Comparison of ENCODE assay signal across 8 mouse cellular contexts in genomic region chr19:41384922-41385508, GRCm38 (mm10). TPM values are rescaled to one million over a fixed set of nuclear protein-coding genes. Genes with fewer than 3 reads are reported as not detected.
DNase-seq lines count a peak whose midpoint lies in the region; ATAC-seq and TF ChIP-seq lines count a peak whose summit lies in the region.

Gene Pik3ap1, minus strand, starts transcription at chr19:41385102.

- no peak for TF ChIP-seq CTCF in CH12.LX (conservative IDR thresholded peaks at IDR 0.05 in 1 of 2, IDR thresholded peaks at IDR 0.05 in 1 of 2; ENCODE audit: low read depth in 2 of 2, low read length in 2 of 2)

- no peak for DNase-seq in CH12.LX (ENCODE audit: extremely low read depth)
- peak; percentile 46 for DNase-seq in T-cell, adult 2 months (ENCODE audit: low spot score)
- DNase-seq in forebrain, embryonic 11.5 days (ENCODE audit: low spot score): peak; percentile 69
- DNase-seq in hindbrain, embryonic 10.5 days (ENCODE audit: low spot score): peak; percentile 46
- DNase-seq in limb, embryonic 14.5 days (ENCODE audit: low spot score): no peak
- no peak for DNase-seq in cerebellum, adult 9-11 months

- H3K9ac ChIP-seq in CH12.LX (ENCODE audit: insufficient read depth, low read depth): peak within 1 kb of the TSS; percentile 75
- peak within 1 kb of the TSS; percentile 39 for H3K9ac ChIP-seq in forebrain, embryonic 11.5 days (ENCODE audit: low read length)
- H3K9ac ChIP-seq in limb, embryonic 14.5 days (ENCODE audit: low read depth, low read length, severe bottlenecking): peak within 1 kb of the TSS; percentile 44
- peak within 1 kb of the TSS; percentile 55 for H3K9ac ChIP-seq in midbrain, embryonic 12.5 days (replicated peaks)
- peak within 1 kb of the TSS; percentile 64 for H3K9ac ChIP-seq in stomach, embryonic 16.5 days (ENCODE audit: low read length)

- peak; percentile 51; the same call in 1 of the 2 replicates for TF ChIP-seq POLR2A in CH12.LX (IDR thresholded peaks at IDR 0.05; ENCODE audit: low read depth, low read length)
- no peak for TF ChIP-seq POLR2A in limb, embryonic 14.5 days (IDR thresholded peaks at IDR 0.05; ENCODE audit: borderline replicate concordance, extremely low read depth, insufficient read depth, insufficient read length)

- H3K4me3 ChIP-seq in CH12.LX (replicated peaks in 1 of 3; ENCODE audit: low read depth in 2 of 3, low read length in 2 of 3, poor library complexity in 1 of 3): peak within 1 kb of the TSS; percentile 74 to 97 (median 80)
- peak within 1 kb of the TSS; percentile 49 for H3K4me3 ChIP-seq in forebrain, embryonic 11.5 days (ENCODE audit: low read depth, low read length)
- H3K4me3 ChIP-seq in hindbrain, embryonic 10.5 days: peak within 1 kb of the TSS; percentile 69
- peak within 1 kb of the TSS; percentile 48 for H3K4me3 ChIP-seq in limb, embryonic 14.5 days (replicated peaks; ENCODE audit: low read length)
- peak within 1 kb of the TSS; percentile 48 for H3K4me3 ChIP-seq in midbrain, embryonic 12.5 days
- peak within 1 kb of the TSS; percentile 50 for H3K4me3 ChIP-seq in stomach, embryonic 16.5 days (replicated peaks; ENCODE audit: low read length)

- H3K4me1 ChIP-seq in CH12.LX (ENCODE audit: control insufficient read depth in 1 of 2, insufficient read depth in 2 of 2): peaks cover 6 to 46% of the 10 kb centered on the region in 2 experiments
- H3K4me1 ChIP-seq in forebrain, embryonic 11.5 days (replicated peaks; ENCODE audit: control insufficient read depth, insufficient read depth, low read length): peaks cover 3% of the 10 kb centered on the region; the same call in 1 of the 2 replicates
- peaks cover 24% of the 10 kb centered on the region for H3K4me1 ChIP-seq in hindbrain, embryonic 10.5 days (replicated peaks)
- peaks cover 5% of the 10 kb centered on the region for H3K4me1 ChIP-seq in limb, embryonic 14.5 days (ENCODE audit: control insufficient read depth, insufficient read depth, low read length)
- peaks cover 10% of the 10 kb centered on the region for H3K4me1 ChIP-seq in midbrain, embryonic 12.5 days
- peaks cover 7% of the 10 kb centered on the region; the same call in 1 of the 2 replicates for H3K4me1 ChIP-seq in stomach, embryonic 16.5 days (ENCODE audit: control insufficient read depth, insufficient read depth, low read length)

- WGBS in forebrain, embryonic 11.5 days: under 1% methylated on average over 39 of the region's 41 CpGs
- WGBS in hindbrain, embryonic 10.5 days: 1% methylated on average over 41 of the region's 41 CpGs
- under 1% methylated on average over 34 of the region's 41 CpGs for WGBS in limb, embryonic 14.5 days
- WGBS in midbrain, embryonic 12.5 days: under 1% methylated on average over 41 of the region's 41 CpGs
- under 1% methylated on average over 41 of the region's 41 CpGs for WGBS in stomach, embryonic 16.5 days

- in situ Hi-C loops in CH12.LX (cut with MboI; ENCODE audit: low pct_ligation_motif_present, low pct_unique_long_range_greater_than_20kb, low sequenced_read_pairs): loop anchor here (5.0 kb wide), 1 partner anchor 68 kb away; no protein-coding TSS in a partner anchor

- H3K79me2 ChIP-seq in CH12.LX (replicated peaks; ENCODE audit: control insufficient read depth, extremely low read depth, insufficient read depth, poor library complexity, severe bottlenecking): peaks cover 14% of the 10 kb centered on the region

- TF ChIP-seq RAD21 in CH12.LX (IDR thresholded peaks at IDR 0.05; ENCODE audit: low read depth, low read length): no peak

- H3K9me3 ChIP-seq in CH12.LX (replicated peaks; ENCODE audit: low read length): no peaks in the 10 kb centered on the region
- H3K9me3 ChIP-seq in forebrain, embryonic 11.5 days (ENCODE audit: control insufficient read depth, low read length): no peaks in the 10 kb centered on the region
- H3K9me3 ChIP-seq in hindbrain, embryonic 10.5 days: no peaks in the 10 kb centered on the region
- no peaks in the 10 kb centered on the region for H3K9me3 ChIP-seq in limb, embryonic 14.5 days (ENCODE audit: control insufficient read depth, low read length)
- H3K9me3 ChIP-seq in midbrain, embryonic 12.5 days: no peaks in the 10 kb centered on the region
- H3K9me3 ChIP-seq in stomach, embryonic 16.5 days (replicated peaks; ENCODE audit: control insufficient read depth, low read length): no peaks in the 10 kb centered on the region

- dilution Hi-C loops in CH12.LX (cut with MboI; ENCODE audit: extremely low pct_ligation_motif_present, extremely low pct_unique_long_range_greater_than_20kb, low sequenced_read_pairs): no loop called here

- peak; percentile 51 for TF ChIP-seq EP300 in CH12.LX (IDR thresholded peaks at IDR 0.05; ENCODE audit: low read length)

- peak within 1 kb of the TSS; percentile 98 for H3K4me2 ChIP-seq in CH12.LX (ENCODE audit: insufficient read depth, low read depth, poor library complexity, severe bottlenecking)
- peak within 1 kb of the TSS; percentile 99 for H3K4me2 ChIP-seq in forebrain, embryonic 11.5 days (ENCODE audit: low read depth, low read length, severe bottlenecking)
- H3K4me2 ChIP-seq in limb, embryonic 14.5 days (replicated peaks; ENCODE audit: low read depth, low read length, severe bottlenecking): peak within 1 kb of the TSS; percentile 95
- H3K4me2 ChIP-seq in midbrain, embryonic 12.5 days (replicated peaks): peak within 1 kb of the TSS; percentile 96
- peak within 1 kb of the TSS; percentile 89 for H3K4me2 ChIP-seq in stomach, embryonic 16.5 days (ENCODE audit: low read depth, low read length)

- no peaks in the 10 kb centered on the region for H3K27me3 ChIP-seq in CH12.LX (replicated peaks)
- H3K27me3 ChIP-seq in forebrain, embryonic 11.5 days (ENCODE audit: control insufficient read depth, insufficient read depth, low read length): peaks cover 2% of the 10 kb centered on the region; the same call in 1 of the 2 replicates
- H3K27me3 ChIP-seq in hindbrain, embryonic 10.5 days (ENCODE audit: insufficient read depth, poor library complexity, severe bottlenecking): peaks cover 32% of the 10 kb centered on the region
- peaks cover 11% of the 10 kb centered on the region for H3K27me3 ChIP-seq in limb, embryonic 14.5 days (ENCODE audit: control insufficient read depth, insufficient read depth, low read length)
- peaks cover 28% of the 10 kb centered on the region for H3K27me3 ChIP-seq in midbrain, embryonic 12.5 days
- no peaks in the 10 kb centered on the region for H3K27me3 ChIP-seq in stomach, embryonic 16.5 days (ENCODE audit: control insufficient read depth, insufficient read depth, low read length)

- no peak for ATAC-seq in forebrain, embryonic 11.5 days (replicated peaks; ENCODE audit: low FRiP score)
- ATAC-seq in limb, embryonic 14.5 days (ENCODE audit: low FRiP score, low read depth): no peak
- ATAC-seq in midbrain, embryonic 12.5 days (ENCODE audit: low FRiP score, low read depth): no peak
- ATAC-seq in stomach, embryonic 16.5 days (ENCODE audit: insufficient read depth, low FRiP score): peak; percentile 56; the same call in 1 of the 2 replicates

- peaks cover 0 to 7% of the 10 kb centered on the region in 2 experiments for H3K36me3 ChIP-seq in CH12.LX (replicated peaks in 1 of 2; ENCODE audit: control insufficient read depth in 1 of 2, insufficient read depth in 1 of 2, low read length in 1 of 2)
- H3K36me3 ChIP-seq in forebrain, embryonic 11.5 days (ENCODE audit: control insufficient read depth, insufficient read depth, low read length): no peaks in the 10 kb centered on the region
- H3K36me3 ChIP-seq in hindbrain, embryonic 10.5 days: no peaks in the 10 kb centered on the region
- no peaks in the 10 kb centered on the region for H3K36me3 ChIP-seq in limb, embryonic 14.5 days (ENCODE audit: control insufficient read depth, insufficient read depth, low read length)
- H3K36me3 ChIP-seq in midbrain, embryonic 12.5 days: no peaks in the 10 kb centered on the region
- H3K36me3 ChIP-seq in stomach, embryonic 16.5 days (ENCODE audit: control insufficient read depth, insufficient read depth, low read length): no peaks in the 10 kb centered on the region

- peak within 1 kb of the TSS; percentile 98 for H3K27ac ChIP-seq in CH12.LX (ENCODE audit: insufficient read depth, low read depth)
- no peak within 1 kb of the TSS for H3K27ac ChIP-seq in forebrain, embryonic 11.5 days (ENCODE audit: low read depth, low read length)
- H3K27ac ChIP-seq in hindbrain, embryonic 10.5 days: peak within 1 kb of the TSS; percentile 81
- H3K27ac ChIP-seq in limb, embryonic 14.5 days (replicated peaks; ENCODE audit: low read depth, low read length): no peak within 1 kb of the TSS
- H3K27ac ChIP-seq in midbrain, embryonic 12.5 days (replicated peaks): no peak within 1 kb of the TSS
- H3K27ac ChIP-seq in stomach, embryonic 16.5 days (ENCODE audit: low read length): no peak within 1 kb of the TSS

TF ChIP-seq in CH12.LX, 34 proteins besides CTCF, POLR2A, EP300 and RAD21 (continues in another document):
- TF ChIP-seq ZC3H11A (IDR thresholded peaks at IDR 0.05; ENCODE audit: low read depth, low read length) (no peak), SMC3 (IDR thresholded peaks at IDR 0.05; ENCODE audit: low read depth, low read length) (no peak), MAX (IDR thresholded peaks at IDR 0.05; ENCODE audit: low read length) (peak; percentile 87), NELFE (IDR thresholded peaks at IDR 0.05; ENCODE audit: low read depth, low read length) (no peak), TCF12 (IDR thresholded peaks at IDR 0.05; ENCODE audit: low read depth, low read length) (no peak; the same call in 1 of the 2 replicates), CHD1 (IDR thresholded peaks at IDR 0.05; ENCODE audit: low read depth, low read length) (no peak), TBP (conservative IDR thresholded peaks at IDR 0.05; ENCODE audit: low read depth, low read length) (no peak), CHD2 (IDR thresholded peaks at IDR 0.05; ENCODE audit: low read length) (peak; percentile 17; the same call in 1 of the 2 replicates), POLR2AphosphoS2 (IDR thresholded peaks at IDR 0.05; ENCODE audit: low read depth, low read length) (no peak), KAT2A (IDR thresholded peaks at IDR 0.05; ENCODE audit: insufficient replicate concordance, low read length) (no peak), ZKSCAN1 (IDR thresholded peaks at IDR 0.05; ENCODE audit: borderline replicate concordance, low read depth, low read length) (no peak), JUN (IDR thresholded peaks at IDR 0.05; ENCODE audit: insufficient read depth, low read depth, low read length) (no peak)

RNA-seq across cellular contexts. Expression of gene Pik3ap1, which starts in this region (rescaled TPM):
- total RNA-seq in CH12.LX (2012; rRNA removed): 34.3 and 37.4 TPM in 2 replicates
- total RNA-seq in CH12.LX (2014; rRNA removed): 25.1 and 26.7 TPM in 2 replicates
- polyA plus RNA-seq in CH12.LX (2012; ENCODE audit: insufficient read length, low read depth): 98.6 and 106 TPM in 2 replicates
- polyA plus RNA-seq in forebrain, embryonic 11.5 days (2014; fragmentation: Nextera tagmentation; extraction: Ambion mirVana): 3.0 and 3.3 TPM in 2 replicates
- 3.1 and 3.3 TPM in 2 replicates for polyA plus RNA-seq in hindbrain, embryonic 10.5 days (2016; fragmentation: Nextera tagmentation; extraction: Ambion mirVana)
- polyA plus RNA-seq in limb, embryonic 14.5 days (2012; rRNA removed): 1.8 and 2.2 TPM in 2 replicates
- 2.3 and 3.1 TPM in 2 replicates for polyA plus RNA-seq in limb, embryonic 14.5 days (2014; fragmentation: Nextera tagmentation; extraction: Ambion mirVana)
- 3.5 and 5.6 TPM in 2 replicates for polyA plus RNA-seq in midbrain, embryonic 12.5 days (2016; fragmentation: Nextera tagmentation; extraction: Ambion mirVana)
- polyA plus RNA-seq in stomach, embryonic 16.5 days (2015; fragmentation: Nextera tagmentation; extraction: Ambion mirVana): 8.3 and 8.6 TPM in 2 replicates

Comparison
In these comparisons a context has a peak if more than half of its experiments do, and no peak if none do; other contexts are left out.
1. RNA of gene Pik3ap1 (polyA plus RNA-seq): 98.6 to 106 TPM in CH12.LX; 8.3 to 8.6 TPM in stomach, embryonic 16.5 days, 3.5 to 5.6 TPM in midbrain, embryonic 12.5 days, 3.1 to 3.3 TPM in hindbrain, embryonic 10.5 days, 3.0 to 3.3 TPM in forebrain, embryonic 11.5 days and 1.8 to 3.1 TPM in limb, embryonic 14.5 days; every median in the first group is over 10 times any median in the second.
2. DNase-seq: peak in T-cell, adult 2 months (single experiment), forebrain, embryonic 11.5 days (single experiment) and hindbrain, embryonic 10.5 days (single experiment); none in CH12.LX (single experiment), limb, embryonic 14.5 days (single experiment) and cerebellum, adult 9-11 months (single experiment).
3. H3K27ac ChIP-seq: peak in CH12.LX (single experiment) and hindbrain, embryonic 10.5 days (single experiment); none in forebrain, embryonic 11.5 days (single experiment), limb, embryonic 14.5 days (single experiment), midbrain, embryonic 12.5 days (single experiment) and stomach, embryonic 16.5 days (single experiment).
4. Peak in every context shown above with its lines, with median percentiles within 50 percentile points of each other: H3K4me2 ChIP-seq, H3K4me3 ChIP-seq and H3K9ac ChIP-seq.